Mouse (Mus musculus) spleen, postnatal 0 days (tissue): ENCODE results near the gene Mup1. TPM values are rescaled to one million over a fixed set of nuclear protein-coding genes. Genes with fewer than 3 reads are reported as not detected.

ENCODE experiments used
- polyA plus RNA-seq: library from polyadenylated mRNA; unstranded; fragments of >200 nt; fragmentation: Nextera tagmentation; extraction: Ambion mirVana; gene quantifications from 2 replicates; pipeline ENCODE4 v1.2.1, GENCODE M21; 2015

Gene Mup1
- not detected in 2 replicates for polyA plus RNA-seq

DNA sequence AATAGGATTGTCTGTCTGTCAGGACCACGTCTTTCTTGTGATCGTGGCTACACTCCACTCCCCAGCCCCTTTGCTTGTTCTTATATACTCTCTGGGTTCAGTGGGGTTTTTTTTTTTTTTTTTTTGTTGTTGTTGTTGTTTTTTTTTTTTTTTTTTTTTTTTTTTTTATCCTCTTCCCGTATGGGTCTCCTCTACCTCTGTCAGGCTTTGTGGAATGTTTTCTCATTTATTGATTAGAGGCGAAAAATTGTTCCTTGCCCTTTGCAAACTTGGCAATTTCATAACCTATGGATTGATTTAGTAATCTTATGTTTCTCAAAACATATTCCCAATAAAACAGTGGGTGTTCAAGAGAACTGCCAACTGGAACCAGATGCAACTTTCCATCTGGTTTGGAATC, at the start of gene Mup1:
Gene Mup1 (minus strand): TSS at position 101 of the 400 bp plus-strand sequence.

Other genes with a start within 250 kb of the Mup1 start
- gene Mup9, start 80.0 kb downstream of the Mup1 start, polyA plus RNA-seq: not detected in 2 replicates
- not detected in 2 replicates for gene Mup10, start 80.2 kb upstream of the Mup1 start, polyA plus RNA-seq
- not detected in 2 replicates for gene Mup11, start 160.5 kb upstream of the Mup1 start, polyA plus RNA-seq
- not detected in 2 replicates for gene Mup12, start 239.4 kb upstream of the Mup1 start, polyA plus RNA-seq